Mouse (Mus musculus) small intestine, adult 2 months (tissue): ENCODE data around the gene Ppp6r3. TPM values are rescaled to one million over a fixed set of nuclear protein-coding genes. Genes with fewer than 3 reads are reported as not detected.
"Not testable (repeated sequence)": the region's sequence is repeated elsewhere in the genome, so short reads cannot be mapped to it uniquely, and the experiment has no call there.

ENCODE experiments used
- H3K27ac ChIP-seq: fragments of 200-500 bp; 2 replicates; pipeline ENCODE4 v1.5.1; 2012; ENCODE audit warnings: low read depth, low read length, control low read depth, inconsistent platforms; ENCODE audit not compliant: insufficient read depth
- H3K27me3 ChIP-seq: fragments of 200-500 bp; 2 replicates; pipeline ENCODE4 v1.6.1; 2012; ENCODE audit warnings: mild to moderate bottlenecking, moderate library complexity, low read length, inconsistent platforms; ENCODE audit not compliant: control insufficient read depth, insufficient read depth
- H3K36me3 ChIP-seq: fragments of 200-500 bp; 2 replicates; pipeline ENCODE4 v1.6.1; 2012; ENCODE audit warnings: mild to moderate bottlenecking, low read length, control low read depth, inconsistent platforms; ENCODE audit not compliant: control insufficient read depth, insufficient read depth
- H3K4me1 ChIP-seq: fragments of 200-500 bp; 2 replicates; pipeline ENCODE4 v1.6.1; 2012; ENCODE audit warnings: low read length, inconsistent platforms, mixed read lengths; ENCODE audit not compliant: control insufficient read depth, insufficient read depth, insufficient read length
- H3K4me3 ChIP-seq: fragments of 200-500 bp; 2 replicates; pipeline ENCODE4 v1.5.1; 2012; ENCODE audit warnings: low read depth, mild to moderate bottlenecking, control low read depth, inconsistent platforms, low read length, moderate library complexity
- CTCF ChIP-seq: fragments of 200-500 bp; IDR thresholded peaks from 2 replicates; pipeline ENCODE4 v1.5.1; 2012; ENCODE audit warnings: low read depth, mild to moderate bottlenecking, control low read depth, inconsistent platforms, low read length, moderate library complexity, mixed read lengths; ENCODE audit not compliant: insufficient replicate concordance, insufficient read length; ENCODE audit errors: extremely low read depth
- POLR2A ChIP-seq: fragments of 200-500 bp; IDR thresholded peaks from 2 replicates; pipeline ENCODE4 v1.6.1; 2012; ENCODE audit warnings: low read depth, mild to moderate bottlenecking, control low read depth, inconsistent platforms, low read length, moderate library complexity
- WGBS: fragments of 180-500 bp; shearing (Covaris S2); methylation state at CpG from one replicate; pipeline ENCODE4 v1.1.7; 2018; 5-methylcytosine and 5-hydroxymethylcytosine counted together
- polyA plus RNA-seq: library from polyadenylated mRNA; depleted of rRNA; stranded (reverse); fragments of >200 nt; gene quantifications from 2 replicates; pipeline ENCODE4 v1.2.3, GENCODE M21; 2012

The Ppp6r3 gene
- polyA plus RNA-seq, 1 experiment: 67.9 TPM

DNA sequence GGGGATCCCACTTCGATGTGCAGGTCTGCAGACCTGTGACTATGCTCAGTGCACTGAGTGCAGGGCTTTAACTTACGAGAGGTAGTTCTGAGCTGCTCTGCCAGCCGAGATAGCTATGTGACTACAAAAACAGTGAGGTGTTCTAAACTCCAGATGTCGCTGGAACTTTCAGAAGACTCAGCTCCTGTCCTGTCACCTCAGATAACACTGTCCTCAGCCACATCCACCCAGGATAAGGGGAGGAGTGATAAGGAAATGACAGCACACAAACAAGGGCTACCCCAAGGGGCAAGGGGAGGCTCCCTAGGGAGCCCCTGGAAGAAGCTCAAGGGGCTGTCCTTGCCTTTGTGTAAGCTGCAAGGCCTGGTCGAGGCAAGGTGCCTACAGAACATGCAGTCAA lies 14.0 kb upstream of the Ppp6r3 start:
- TF ChIP-seq POLR2A: no peak
- TF ChIP-seq CTCF: no peak

DNA sequence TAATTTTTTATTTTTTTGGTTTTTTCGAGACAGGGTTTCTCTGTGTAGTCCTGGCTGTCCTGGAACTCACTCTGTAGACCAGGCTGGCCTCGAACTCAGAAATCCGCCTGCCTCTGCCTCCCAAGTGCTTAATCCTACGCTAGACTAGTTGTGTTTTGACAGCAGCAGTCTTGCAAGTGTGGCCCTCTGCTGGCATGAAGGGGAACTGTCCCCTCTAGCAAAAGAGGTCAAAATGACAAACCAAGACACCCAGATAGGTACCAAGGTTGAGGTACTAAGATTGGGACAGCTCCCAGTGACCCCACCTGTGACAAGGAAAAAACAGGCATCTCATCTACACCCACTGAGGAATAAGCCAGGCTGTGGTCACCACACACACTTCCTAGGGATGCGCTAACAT lies 12.2 kb upstream of the Ppp6r3 start:
- H3K27me3 ChIP-seq, H3K27ac ChIP-seq, H3K4me1 ChIP-seq, H3K4me3 ChIP-seq: not testable (repeated sequence)
- WGBS: 94% methylated on average over 5 of the region's 5 CpGs
- TF ChIP-seq CTCF: peak; percentile 62; the same call in 1 of the 2 replicates
- H3K36me3 ChIP-seq: peaks cover 63% of the 10 kb centered on the region

More for the DNA sequence above, 14.0 kb upstream of the Ppp6r3 start:
- no peaks in the 10 kb centered on the region for H3K4me1 ChIP-seq
- H3K4me3 ChIP-seq: no peak overlapping the region
- H3K27ac ChIP-seq: no peak overlapping the region
- WGBS: 82% methylated on average over 5 of the region's 5 CpGs
- H3K36me3 ChIP-seq: peaks cover 69% of the 10 kb centered on the region
- H3K27me3 ChIP-seq: no peaks in the 10 kb centered on the region

DNA sequence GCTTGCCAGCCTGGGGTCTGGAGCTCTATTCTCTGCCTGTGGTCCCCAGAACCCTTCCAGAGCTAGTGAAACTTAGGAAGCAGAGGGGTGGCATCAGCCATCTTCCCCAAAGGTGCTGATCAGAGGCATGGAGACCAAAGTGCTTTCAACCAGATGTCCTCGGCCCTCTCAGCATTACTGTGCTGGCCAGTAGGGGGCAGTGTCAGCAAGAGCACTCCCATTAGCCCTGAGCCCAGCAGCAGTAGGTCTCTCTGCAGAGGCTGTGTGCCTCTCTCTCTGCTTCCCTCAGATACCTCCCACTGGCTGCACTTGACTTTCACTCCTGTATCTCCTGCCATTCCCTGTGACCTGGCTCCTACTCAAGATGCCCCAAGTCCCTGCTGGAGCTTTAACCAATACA lies 11.0 kb upstream of the Ppp6r3 start:
- 13% methylated on average over 1 of the region's 1 CpGs for WGBS
- H3K27ac ChIP-seq: no peak overlapping the region
- no peaks in the 10 kb centered on the region for H3K4me1 ChIP-seq
- peaks cover 52% of the 10 kb centered on the region for H3K36me3 ChIP-seq
- TF ChIP-seq POLR2A (no peak), CTCF (peak; percentile 82)
- H3K4me3 ChIP-seq: no peak overlapping the region
- H3K27me3 ChIP-seq: no peaks in the 10 kb centered on the region

DNA sequence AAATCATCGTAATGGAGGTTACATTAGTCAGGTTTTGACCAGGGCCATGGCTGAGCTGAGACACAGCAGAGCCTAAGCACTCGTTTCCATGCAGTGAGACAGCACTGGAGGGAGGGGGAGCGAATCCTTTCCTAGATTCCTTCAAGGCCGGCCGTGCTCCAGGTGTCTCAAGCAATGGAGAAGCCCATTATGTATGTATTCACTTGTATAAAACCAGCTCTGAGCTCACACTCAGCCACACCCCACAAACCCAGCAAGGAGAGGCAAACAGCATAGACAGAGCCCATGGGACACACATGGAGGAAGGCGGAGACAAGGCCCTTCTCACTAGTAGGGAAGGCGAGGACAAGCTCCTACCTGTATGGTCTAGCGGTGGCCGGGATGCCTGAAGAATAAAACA lies 10.5 kb upstream of the Ppp6r3 start:
- no peaks in the 10 kb centered on the region for H3K27me3 ChIP-seq
- no peak overlapping the region for H3K27ac ChIP-seq
- H3K36me3 ChIP-seq: peaks cover 47% of the 10 kb centered on the region
- no peak overlapping the region for H3K4me3 ChIP-seq
- WGBS: 96% methylated on average over 9 of the region's 9 CpGs
- no peak for TF ChIP-seq CTCF
- no peak for TF ChIP-seq POLR2A
- no peaks in the 10 kb centered on the region for H3K4me1 ChIP-seq

DNA sequence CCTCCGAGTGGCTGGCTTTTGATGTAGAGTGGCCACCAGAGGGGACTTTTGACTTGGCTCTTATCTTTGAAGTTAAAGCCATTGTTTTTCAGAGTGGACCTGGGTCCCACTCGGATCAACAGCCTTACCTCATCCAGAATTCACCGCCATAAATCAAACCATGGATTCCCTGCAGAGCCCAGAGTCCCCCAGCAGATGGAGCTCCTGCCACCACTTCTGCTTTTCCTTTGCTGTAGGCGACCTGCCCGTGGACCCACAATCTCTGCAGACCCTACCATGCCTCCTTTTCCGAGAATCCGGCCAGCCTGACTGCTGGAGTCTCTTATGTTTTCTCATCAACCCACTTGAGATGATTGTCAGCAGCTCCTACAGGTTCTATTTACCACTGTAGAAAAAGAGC lies 5.8 kb upstream of the Ppp6r3 start:
- WGBS: 15% methylated on average over 7 of the region's 7 CpGs

DNA sequence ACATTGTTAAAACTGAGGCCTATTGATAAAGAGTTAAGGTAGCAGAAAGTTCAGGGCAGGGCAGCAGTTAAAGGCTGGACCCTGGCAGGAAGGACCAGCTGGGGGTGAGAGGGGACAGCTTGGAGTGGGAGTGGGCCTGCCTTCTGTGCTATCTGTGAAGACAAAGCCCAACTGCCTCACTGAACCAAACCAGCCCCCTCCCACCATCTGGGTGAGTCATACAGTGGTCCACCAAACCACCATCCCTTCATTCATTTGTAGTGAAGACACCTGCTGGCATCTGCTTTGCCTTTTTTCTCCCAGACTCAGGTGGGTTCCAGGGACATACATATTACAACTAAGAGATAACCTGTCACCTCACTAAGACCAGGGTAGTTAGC lies 2.4 kb upstream of the Ppp6r3 start:
- Histone ChIP-seq H3K27ac (no peak overlapping the region), H3K36me3 (no peaks in the 10 kb centered on the region)
- TF ChIP-seq CTCF (no peak), POLR2A (no peak)

More for the DNA sequence above, 5.8 kb upstream of the Ppp6r3 start:
- Histone ChIP-seq H3K4me3 (no peak overlapping the region), H3K27me3 (no peaks in the 10 kb centered on the region), H3K4me1 (peaks cover 13% of the 10 kb centered on the region; the same call in 1 of the 2 replicates), H3K27ac (no peak overlapping the region), H3K36me3 (peaks cover 23% of the 10 kb centered on the region)
- TF ChIP-seq CTCF (peak; percentile 69; the same call in 1 of the 2 replicates), POLR2A (no peak)

DNA sequence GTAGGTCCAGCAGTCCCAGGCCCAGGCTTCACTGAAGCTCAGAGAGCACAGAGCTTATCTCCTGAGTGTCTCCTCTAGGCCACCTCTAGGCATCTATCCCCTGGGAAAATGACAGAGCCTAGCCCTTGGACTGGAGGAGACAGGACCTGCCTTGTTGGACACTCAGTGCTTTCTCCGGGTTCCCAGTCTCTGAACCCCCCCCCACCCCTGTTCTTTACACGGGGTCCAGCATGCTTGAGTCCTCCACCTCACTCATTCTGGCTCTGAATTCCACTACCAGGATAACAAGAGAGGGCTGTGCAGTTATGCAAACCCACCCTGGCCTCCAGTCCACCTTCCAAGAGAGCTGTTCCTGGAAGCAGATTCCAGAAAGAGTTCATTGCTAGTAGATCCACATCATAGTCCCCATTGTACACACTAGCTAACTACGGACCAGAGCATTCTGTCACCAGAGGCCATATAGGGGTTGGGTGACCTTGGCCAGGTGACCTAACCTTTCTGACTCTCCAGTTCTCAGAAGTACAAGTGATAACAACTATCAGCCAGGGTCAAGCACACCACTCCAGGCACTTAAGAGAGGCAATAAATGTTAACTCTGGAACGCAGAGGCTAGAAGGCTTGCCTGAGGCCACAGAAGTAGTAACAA lies 1.8 kb upstream of the Ppp6r3 start:
- WGBS: 66% methylated on average over 4 of the region's 4 CpGs
- Histone ChIP-seq H3K27ac (0 out of 2 replicates have a peak overlapping the region, but pooled peaks have one; percentile 13), H3K27me3 (no peaks in the 10 kb centered on the region), H3K4me1 (peaks cover 14% of the 10 kb centered on the region), H3K36me3 (no peaks in the 10 kb centered on the region), H3K4me3 (no peak overlapping the region)
- no peak for TF ChIP-seq CTCF
- TF ChIP-seq POLR2A: no peak

More for the DNA sequence above, 2.4 kb upstream of the Ppp6r3 start:
- Histone ChIP-seq H3K4me3 (no peak overlapping the region), H3K4me1 (peaks cover 13% of the 10 kb centered on the region; the same call in 1 of the 2 replicates), H3K27me3 (no peaks in the 10 kb centered on the region)
